Mouse (Mus musculus) CH12.LX (cell line): Measurements from ENCODE around the gene Acbd4.

Experiments
- CTCF ChIP-seq, 2 experiments: IDR thresholded peaks in 1 of 2; conservative IDR thresholded peaks in 1 of 2; 2 replicates each; pipeline ENCODE4 v1.5.1; 2011 to 2012; ENCODE audit warnings: low read depth in 2 of 2, low read length in 2 of 2, improper control_type of control experiment in 1 of 2, inconsistent platforms in 1 of 2, mild to moderate bottlenecking in 1 of 2, moderate library complexity in 1 of 2
- JUN ChIP-seq: IDR thresholded peaks from 2 replicates; pipeline ENCODE4 v1.6.1; 2011; ENCODE audit warnings: low read depth, mild to moderate bottlenecking, low read length, improper control_type of control experiment, moderate library complexity; ENCODE audit not compliant: insufficient read depth
- MAFK ChIP-seq: IDR thresholded peaks from 2 replicates; pipeline ENCODE4 v1.6.1; 2011; ENCODE audit warnings: low read length, improper control_type of control experiment; ENCODE audit not compliant: insufficient replicate concordance
- MXI1 ChIP-seq: IDR thresholded peaks from 2 replicates; pipeline ENCODE4 v1.6.1; 2011; ENCODE audit warnings: mild to moderate bottlenecking, low read depth, low read length, improper control_type of control experiment
- POLR2A ChIP-seq: IDR thresholded peaks from 2 replicates; pipeline ENCODE4 v1.6.1; 2011; ENCODE audit warnings: low read depth, mild to moderate bottlenecking, improper control_type of control experiment, low read length
- ZC3H11A ChIP-seq: IDR thresholded peaks from 2 replicates; pipeline ENCODE4 v1.6.1; 2012; ENCODE audit warnings: low read depth, mild to moderate bottlenecking, inconsistent platforms, low read length, improper control_type of control experiment

GRCm38 (mm10) chr11:103144309-103145285, 43.1 kb downstream of the Acbd4 start:
- TF ChIP-seq CTCF (conservative IDR thresholded peaks at IDR 0.05 in 1 of 2, IDR thresholded peaks at IDR 0.05 in 1 of 2; ENCODE audit: low read depth in 2 of 2, low read length in 2 of 2) = no peak
- no peak for TF ChIP-seq ZC3H11A
- TF ChIP-seq MXI1 = no peak; the same call in 1 of the 2 replicates
- TF ChIP-seq POLR2A = peak; percentile 44; the same call in 1 of the 2 replicates
- peak; percentile 76 for TF ChIP-seq JUN
- no peak for TF ChIP-seq MAFK
